Mouse (Mus musculus) urinary bladder, postnatal 25 days (tissue): Measurements from ENCODE around the gene Tcf12.

ENCODE experiments used
- DNase-seq: peaks from one replicate; pipeline ENCODE4 v3.0.0; 2022; ENCODE audit warnings: low spot score

The Tcf12 gene

GRCm38 (mm10) chr9:71841850-71842249 is 269.8 kb downstream of the Tcf12 start:
- no peak for DNase-seq

- no peak for DNase-seq
These were observed 274.3 kb downstream of the Tcf12 start for GRCm38 (mm10) chr9:71837366-71837765.

GRCm38 (mm10) chr9:71836366-71836765 is 275.3 kb downstream of the Tcf12 start:
- DNase-seq: no peak

GRCm38 (mm10) chr9:71835203-71835815 is 276.4 kb downstream of the Tcf12 start:
- DNase-seq: no peak

- DNase-seq: no peak
These were observed 277.0 kb downstream of the Tcf12 start for GRCm38 (mm10) chr9:71834707-71835106.

GRCm38 (mm10) chr9:71831756-71832699 is 279.6 kb downstream of the Tcf12 start:
- peak; percentile 86 for DNase-seq

GRCm38 (mm10) chr9:71830994-71831393 is 280.7 kb downstream of the Tcf12 start:
- no peak for DNase-seq

GRCm38 (mm10) chr9:71830365-71830764 is 281.3 kb downstream of the Tcf12 start:
- DNase-seq: no peak

- DNase-seq: no peak
These were observed 281.9 kb downstream of the Tcf12 start for GRCm38 (mm10) chr9:71829753-71830152.

GRCm38 (mm10) chr9:71829137-71829536 is 282.5 kb downstream of the Tcf12 start:
- DNase-seq: no peak

- DNase-seq: no peak
These were observed 284.3 kb downstream of the Tcf12 start for GRCm38 (mm10) chr9:71827371-71827770.

- DNase-seq: no peak
These were observed 285.6 kb downstream of the Tcf12 start for GRCm38 (mm10) chr9:71826040-71826525.

GRCm38 (mm10) chr9:71822003-71822402 is 289.7 kb downstream of the Tcf12 start:
- no peak for DNase-seq

- no peak for DNase-seq
These were observed 293.2 kb downstream of the Tcf12 start for GRCm38 (mm10) chr9:71818453-71818852.

- no peak for DNase-seq
These were observed 295.6 kb downstream of the Tcf12 start for GRCm38 (mm10) chr9:71816121-71816520.

- no peak for DNase-seq
These were observed 298.1 kb downstream of the Tcf12 start for GRCm38 (mm10) chr9:71813565-71813964.

- no peak for DNase-seq
These were observed 298.8 kb downstream of the Tcf12 start for GRCm38 (mm10) chr9:71812914-71813313.

GRCm38 (mm10) chr9:71812402-71812801 is 299.3 kb downstream of the Tcf12 start:
- no peak for DNase-seq

- DNase-seq: no peak
These were observed 300.3 kb downstream of the Tcf12 start for GRCm38 (mm10) chr9:71811404-71811803.

GRCm38 (mm10) chr9:71810723-71811122 is 300.9 kb downstream of the Tcf12 start:
- no peak for DNase-seq

GRCm38 (mm10) chr9:71808640-71809254 is 302.9 kb downstream of the Tcf12 start:
- DNase-seq: no peak

- no peak for DNase-seq
These were observed 303.9 kb downstream of the Tcf12 start for GRCm38 (mm10) chr9:71807801-71808200.

- DNase-seq: peak; percentile 81
These were observed 305.3 kb downstream of the Tcf12 start for GRCm38 (mm10) chr9:71806422-71806805.
